Mouse (Mus musculus): ENCODE results near the gene Slc25a11. TPM values are rescaled to one million over a fixed set of nuclear protein-coding genes. Genes with fewer than 3 reads are reported as not detected.

The Slc25a11 gene
- polyA plus RNA-seq, 1 experiment from 2014 or later: 143 TPM

GRCm38 (mm10) chr11:70657573-70657972, 10.3 kb upstream of the Slc25a11 start:
- Histone ChIP-seq H3K27ac (ENCODE audit: low read depth) (no peak overlapping the region), H3K9ac (replicated peaks) (no peak overlapping the region)
- WGBS (ENCODE audit: insufficient replicate concordance): 51% methylated on average over 6 of the region's 6 CpGs

GRCm38 (mm10) chr11:70656964-70657363, 9.7 kb upstream of the Slc25a11 start, which contains the start of gene Eno3:
Gene Eno3 (plus strand): TSS chr11:70657202.
- Histone ChIP-seq H3K36me3 (replicated peaks; ENCODE audit: insufficient read depth, low read length) (peaks cover 11% of the 10 kb centered on the region), H3K27me3 (ENCODE audit: insufficient read depth, low read length) (no peaks in the 10 kb centered on the region), H3K4me1 (ENCODE audit: insufficient read depth) (peaks cover 27% of the 10 kb centered on the region), H3K4me3 (ENCODE audit: low read depth, low read length) (peak within 1 kb of the TSS; percentile 100), H3K27ac (ENCODE audit: low read depth) (peak within 1 kb of the TSS; percentile 99), H3K9ac (replicated peaks) (peak within 1 kb of the TSS; percentile 100), H3K9me3 (ENCODE audit: low read length) (no peaks in the 10 kb centered on the region), H3K4me2 (ENCODE audit: low read depth, low read length) (peak within 1 kb of the TSS; percentile 96)
- ATAC-seq (no peak), DNase-seq (no peak)
- 33% methylated on average over 3 of the region's 3 CpGs for WGBS (ENCODE audit: insufficient replicate concordance)
- TF ChIP-seq EP300 (IDR thresholded peaks at IDR 0.05; ENCODE audit: low read depth) (no peak), CTCF (IDR thresholded peaks at IDR 0.05; ENCODE audit: low read depth) (no peak)

More at GRCm38 (mm10) chr11:70657573-70657972, 10.3 kb upstream of the Slc25a11 start:
- Histone ChIP-seq H3K36me3 (replicated peaks; ENCODE audit: insufficient read depth, low read length) (peaks cover 13% of the 10 kb centered on the region), H3K9me3 (ENCODE audit: low read length) (no peaks in the 10 kb centered on the region), H3K4me1 (ENCODE audit: insufficient read depth) (peaks cover 22% of the 10 kb centered on the region), H3K4me3 (ENCODE audit: low read depth, low read length) (no peak overlapping the region), H3K27me3 (ENCODE audit: insufficient read depth, low read length) (no peaks in the 10 kb centered on the region), H3K4me2 (ENCODE audit: low read depth, low read length) (no peak overlapping the region)
- no peak for DNase-seq
- TF ChIP-seq CTCF (IDR thresholded peaks at IDR 0.05; ENCODE audit: low read depth) (no peak), EP300 (IDR thresholded peaks at IDR 0.05; ENCODE audit: low read depth) (no peak)
- no peak for ATAC-seq

DNA sequence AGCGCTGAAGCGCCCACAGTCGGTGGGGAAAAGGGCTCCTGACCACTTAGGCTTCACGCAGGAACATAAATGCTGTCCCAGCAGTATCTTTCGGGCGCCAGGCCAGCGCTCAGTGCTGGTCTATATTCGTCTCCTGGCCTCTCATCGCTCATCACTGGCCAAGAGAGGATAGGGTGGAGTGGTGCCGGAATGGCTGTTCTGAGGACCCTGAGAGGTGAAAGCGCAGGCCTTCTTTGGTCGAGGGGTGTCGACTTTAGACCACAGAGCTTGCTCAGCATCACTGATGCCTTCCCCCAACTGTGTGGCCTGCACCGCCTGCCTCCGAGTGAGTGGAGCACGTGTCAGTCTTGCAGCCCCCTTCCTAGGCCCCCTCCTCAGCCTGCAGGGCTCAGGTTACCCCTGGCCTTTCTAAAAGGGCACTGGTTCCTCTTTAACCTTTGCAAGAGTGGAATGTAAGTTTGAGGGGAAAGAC, 9.2 kb upstream of the Slc25a11 start:
- WGBS (ENCODE audit: insufficient replicate concordance): 26% methylated on average over 16 of the region's 16 CpGs
- H3K36me3 ChIP-seq (replicated peaks; ENCODE audit: insufficient read depth, low read length): peaks cover 12% of the 10 kb centered on the region
- no peaks in the 10 kb centered on the region for H3K9me3 ChIP-seq (ENCODE audit: low read length)
- TF ChIP-seq EP300 (IDR thresholded peaks at IDR 0.05; ENCODE audit: low read depth): no peak
- TF ChIP-seq CTCF (IDR thresholded peaks at IDR 0.05; ENCODE audit: low read depth): no peak
- H3K27me3 ChIP-seq (ENCODE audit: insufficient read depth, low read length): no peaks in the 10 kb centered on the region
- H3K4me1 ChIP-seq (ENCODE audit: insufficient read depth): peaks cover 31% of the 10 kb centered on the region
- DNase-seq: no peak
- H3K4me3 ChIP-seq (ENCODE audit: low read depth, low read length): peak overlapping the region; percentile 100
- peak overlapping the region; percentile 99 for H3K27ac ChIP-seq (ENCODE audit: low read depth)
- peak overlapping the region; percentile 96 for H3K4me2 ChIP-seq (ENCODE audit: low read depth, low read length)
- H3K9ac ChIP-seq (replicated peaks): peak overlapping the region; percentile 100; the same call in 1 of the 2 replicates
- no peak for ATAC-seq

- peak overlapping the region; percentile 100 for H3K4me3 ChIP-seq (ENCODE audit: low read depth, low read length)
- peak overlapping the region; percentile 96 for H3K4me2 ChIP-seq (ENCODE audit: low read depth, low read length)
- WGBS (ENCODE audit: insufficient replicate concordance): 2% methylated on average over 60 of the region's 61 CpGs
- peaks cover 19% of the 10 kb centered on the region for H3K36me3 ChIP-seq (replicated peaks; ENCODE audit: insufficient read depth, low read length)
- H3K9me3 ChIP-seq (ENCODE audit: low read length): no peaks in the 10 kb centered on the region
- ATAC-seq: peak; percentile 16
- peak overlapping the region; percentile 100 for H3K9ac ChIP-seq (replicated peaks)
- peak; percentile 68 for DNase-seq
- peak overlapping the region; percentile 99 for H3K27ac ChIP-seq (ENCODE audit: low read depth)
- TF ChIP-seq EP300 (IDR thresholded peaks at IDR 0.05; ENCODE audit: low read depth) (no peak), CTCF (IDR thresholded peaks at IDR 0.05; ENCODE audit: low read depth) (no peak)
- H3K4me1 ChIP-seq (ENCODE audit: insufficient read depth): peaks cover 38% of the 10 kb centered on the region
- H3K27me3 ChIP-seq (ENCODE audit: insufficient read depth, low read length): no peaks in the 10 kb centered on the region
These were observed 8.5 kb upstream of the Slc25a11 start for GRCm38 (mm10) chr11:70655571-70656455.

DNA sequence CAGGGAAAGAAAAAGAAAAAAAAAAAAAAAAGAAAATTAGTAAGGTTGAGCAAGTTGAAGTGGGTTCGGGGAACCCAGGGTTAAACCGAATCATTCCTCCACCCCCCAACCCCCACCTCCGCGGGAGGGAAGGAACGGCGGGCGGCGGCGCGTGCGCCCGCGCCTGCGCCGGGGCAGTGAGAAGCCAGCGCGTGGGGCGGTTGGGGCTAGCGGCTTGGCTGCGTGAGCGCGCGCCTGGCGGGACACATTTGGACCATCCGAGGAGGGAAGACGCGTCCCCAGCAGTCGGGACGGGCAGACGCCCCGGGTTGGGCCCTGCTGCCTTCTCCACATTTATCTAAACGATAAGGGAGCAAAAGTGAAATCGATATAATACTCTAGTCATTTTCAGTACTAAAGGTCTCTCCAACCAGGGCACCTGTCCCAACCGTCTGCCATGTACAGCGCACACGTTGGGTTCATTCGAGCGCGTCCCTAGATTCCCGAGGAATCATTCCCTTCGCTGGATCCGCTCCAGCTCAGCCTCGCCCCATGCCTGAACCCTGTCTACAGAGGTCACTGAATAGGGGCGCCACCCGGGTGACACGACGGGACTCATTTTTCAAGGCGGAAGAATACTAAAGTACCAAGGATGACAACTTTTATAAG, 7.8 kb upstream of the Slc25a11 start:
- WGBS (ENCODE audit: insufficient replicate concordance): under 1% methylated on average over 46 of the region's 48 CpGs
- peak; percentile 86 for DNase-seq
- peak overlapping the region; percentile 100 for H3K9ac ChIP-seq (replicated peaks)
- TF ChIP-seq EP300 (IDR thresholded peaks at IDR 0.05; ENCODE audit: low read depth) (peak; percentile 54), CTCF (IDR thresholded peaks at IDR 0.05; ENCODE audit: low read depth) (no peak)
- peaks cover 45% of the 10 kb centered on the region for H3K4me1 ChIP-seq (ENCODE audit: insufficient read depth)
- peak overlapping the region; percentile 99 for H3K27ac ChIP-seq (ENCODE audit: low read depth)
- peak overlapping the region; percentile 96 for H3K4me2 ChIP-seq (ENCODE audit: low read depth, low read length)
- H3K27me3 ChIP-seq (ENCODE audit: insufficient read depth, low read length): no peaks in the 10 kb centered on the region
- peak; percentile 65 for ATAC-seq
- no peaks in the 10 kb centered on the region for H3K9me3 ChIP-seq (ENCODE audit: low read length)
- peaks cover 26% of the 10 kb centered on the region for H3K36me3 ChIP-seq (replicated peaks; ENCODE audit: insufficient read depth, low read length)
- peak overlapping the region; percentile 100 for H3K4me3 ChIP-seq (ENCODE audit: low read depth, low read length)

Measured in liver, postnatal 0 days (tissue).